Mouse (Mus musculus) ES-E14 (cell line): Measurements from ENCODE around the gene Gm9903. TPM values are rescaled to one million over a fixed set of nuclear protein-coding genes. Genes with fewer than 3 reads are reported as not detected.
A peak's percentile ranks its signal among the peaks of the same experiment; 100 is the strongest.

Experiments used
- DNase-seq: peaks from one replicate; pipeline ENCODE4 v3.0.0-alpha.2; 2013; ENCODE audit warnings: low read depth, low spot score
- H3K27ac ChIP-seq: 2 replicates; pipeline ENCODE4 v1.5.1; 2012; ENCODE audit warnings: low read depth, mild to moderate bottlenecking, low read length, moderate library complexity, mixed read lengths; ENCODE audit not compliant: poor library complexity, insufficient read depth, severe bottlenecking
- H3K36me3 ChIP-seq: 2 replicates; pipeline ENCODE4 v1.6.1; 2012; ENCODE audit warnings: mild to moderate bottlenecking, low read length, moderate library complexity, mixed read lengths; ENCODE audit not compliant: control insufficient read depth, poor library complexity, insufficient read depth, severe bottlenecking
- H3K4me1 ChIP-seq, 2 experiments: fragments of 150-350 bp in 1 of 2; sonication (generic) in 1 of 2; 2 replicates each; pipeline ENCODE4 v1.6.1; 2012; ENCODE audit warnings: low read length in 2 of 2, mild to moderate bottlenecking in 1 of 2, mixed read lengths in 1 of 2; ENCODE audit not compliant: control insufficient read depth in 2 of 2, insufficient read depth in 2 of 2, poor library complexity in 1 of 2
- H3K4me3 ChIP-seq, 2 experiments: fragments of 150-350 bp in 1 of 2; sonication (generic) in 1 of 2; 2 replicates each; pipeline ENCODE4 v1.5.1; 2012; ENCODE audit warnings: low read length in 2 of 2, low read depth in 1 of 2, mild to moderate bottlenecking in 1 of 2, mixed read lengths in 1 of 2; ENCODE audit not compliant: insufficient read depth in 1 of 2, poor library complexity in 1 of 2, severe bottlenecking in 1 of 2
- H3K9ac ChIP-seq: 2 replicates; pipeline ENCODE4 v1.6.1; 2012; ENCODE audit warnings: low read depth, mild to moderate bottlenecking, low read length, mixed read lengths; ENCODE audit not compliant: poor library complexity, insufficient read depth, severe bottlenecking
- H3K9me3 ChIP-seq: fragments of 150-350 bp; sonication (generic); 2 replicates; pipeline ENCODE4 v1.6.1; 2012; ENCODE audit warnings: low read depth, mild to moderate bottlenecking, low read length; ENCODE audit not compliant: control insufficient read depth, insufficient read depth
- CHD2 ChIP-seq: IDR thresholded peaks from 2 replicates; pipeline ENCODE4 v1.6.1; 2014; ENCODE audit warnings: mild to moderate bottlenecking, low read depth, low read length, inconsistent platforms
- HCFC1 ChIP-seq: IDR thresholded peaks from 2 replicates; pipeline ENCODE4 v1.6.1; 2012; ENCODE audit warnings: low read length, inconsistent platforms, borderline replicate concordance; ENCODE audit not compliant: insufficient read depth
- MAFK ChIP-seq: IDR thresholded peaks from 2 replicates; pipeline ENCODE4 v1.6.1; 2014; ENCODE audit warnings: mild to moderate bottlenecking, low read depth, low read length, inconsistent platforms; ENCODE audit not compliant: insufficient read depth
- ZC3H11A ChIP-seq: IDR thresholded peaks from 2 replicates; pipeline ENCODE4 v1.6.1; 2012; ENCODE audit warnings: low read depth, mild to moderate bottlenecking, inconsistent platforms, low read length, borderline replicate concordance
- ZNF384 ChIP-seq: IDR thresholded peaks from 2 replicates; pipeline ENCODE4 v1.6.1; 2012; ENCODE audit warnings: low read depth, low read length, inconsistent platforms
- in situ Hi-C, 2 experiments: fragments of 600-800 bp; cut with MboI; formaldehyde crosslinking; loops; one replicate each; pipeline ENCODE4 v1.15.1; 2025; ENCODE audit warnings: low sequenced_read_pairs in 2 of 2, inconsistent platforms in 1 of 2; ENCODE audit not compliant: unreplicated experiment in 2 of 2
- total RNA-seq: library from RNA; depleted of rRNA; stranded (reverse); fragments of 300-350 nt; gene quantifications from 2 replicates; pipeline ENCODE4 v1.2.3, GENCODE M21; 2012

Gm9903 gene
- total RNA-seq, 1 experiment, result 0.13 TPM

- TF ChIP-seq MAFK, result no peak
- no peak for TF ChIP-seq HCFC1
- no peak for TF ChIP-seq ZC3H11A
- TF ChIP-seq ZNF384, result no peak
- no peak for TF ChIP-seq CHD2
- Histone ChIP-seq H3K4me3 (no peak overlapping the region), H3K36me3 (peaks cover 7% of the 10 kb centered on the region), H3K4me1 (peaks cover 0 to 2% of the 10 kb centered on the region in 2 experiments; a peak in 1 of 4 replicates), H3K9ac (no peak overlapping the region), H3K9me3 (no peaks in the 10 kb centered on the region), H3K27ac (no peak overlapping the region)
- DNase-seq, result no peak
- in situ Hi-C loops, result no loop called here
These were observed 25.6 kb downstream of the Gm9903 start for GRCm38 (mm10) chr5:33655251-33655840.

DNA sequence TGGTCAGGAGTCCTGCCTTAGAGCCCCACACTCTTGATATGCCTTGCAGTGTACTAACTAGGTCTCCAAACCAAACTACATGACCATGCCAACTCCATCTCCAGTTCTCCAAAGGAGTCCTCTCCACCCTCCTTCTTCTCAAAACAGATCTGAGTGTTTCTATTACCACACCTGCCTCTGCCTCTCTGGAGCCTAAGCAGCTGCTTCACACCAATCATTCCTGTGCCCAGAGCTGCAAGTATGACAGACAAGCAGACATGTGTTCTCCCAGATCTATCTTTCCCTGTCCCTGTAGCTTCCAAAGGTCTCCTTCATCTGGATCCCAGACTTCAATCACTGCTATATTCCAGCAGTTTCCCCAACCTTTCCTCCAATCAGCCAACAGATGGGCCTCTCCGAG is 27.0 kb downstream of the Gm9903 start:
- Histone ChIP-seq H3K9me3 (no peaks in the 10 kb centered on the region), H3K36me3 (peaks cover 11% of the 10 kb centered on the region), H3K4me3 (peak overlapping the region; percentile 77 to 79), H3K4me1 (peaks cover 0 to 2% of the 10 kb centered on the region in 2 experiments; a peak in 1 of 4 replicates), H3K9ac (peak overlapping the region; percentile 73), H3K27ac (no peak overlapping the region)
- DNase-seq, result no peak
- TF ChIP-seq CHD2 (no peak), MAFK (no peak), HCFC1 (no peak), ZC3H11A (no peak), ZNF384 (no peak)
- in situ Hi-C loops, result no loop called here

DNA sequence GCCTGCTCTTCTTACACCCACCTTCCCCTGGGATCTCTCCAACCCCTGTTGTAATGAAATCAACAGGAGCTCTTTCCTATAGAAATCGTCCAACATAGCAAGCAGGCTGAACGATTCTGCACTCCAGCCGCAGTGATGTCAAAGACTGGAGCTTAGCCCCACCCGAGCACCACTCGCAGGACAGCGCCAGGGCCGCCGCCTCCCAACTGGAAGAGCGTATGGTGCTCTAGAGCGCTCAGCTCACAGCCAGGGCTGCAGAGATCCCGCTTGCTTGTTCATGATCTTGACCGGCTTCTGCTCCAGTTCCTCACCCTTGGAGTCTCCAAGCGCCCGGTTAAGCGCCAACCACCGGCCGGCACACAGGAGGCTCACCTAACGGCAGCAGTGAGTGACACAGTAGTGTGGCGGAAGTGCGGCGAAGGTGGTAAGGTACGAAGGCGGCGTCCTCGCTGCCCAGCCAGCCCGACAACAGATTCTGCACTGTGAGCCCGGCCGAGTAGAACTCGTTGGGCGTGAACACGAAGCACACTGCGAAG is 27.6 kb downstream of the Gm9903 start:
- peaks cover 0 to 2% of the 10 kb centered on the region in 2 experiments; a peak in 1 of 4 replicates for H3K4me1 ChIP-seq
- no peak overlapping the region for H3K27ac ChIP-seq
- in situ Hi-C loops, result no loop called here
- TF ChIP-seq ZNF384 (no peak), HCFC1 (no peak), CHD2 (no peak), ZC3H11A (no peak), MAFK (no peak)
- H3K9ac ChIP-seq, result peak overlapping the region; percentile 73
- DNase-seq, result no peak
- peak overlapping the region; percentile 77 to 79 for H3K4me3 ChIP-seq
- peaks cover 12% of the 10 kb centered on the region for H3K36me3 ChIP-seq
- H3K9me3 ChIP-seq, result no peaks in the 10 kb centered on the region

DNA sequence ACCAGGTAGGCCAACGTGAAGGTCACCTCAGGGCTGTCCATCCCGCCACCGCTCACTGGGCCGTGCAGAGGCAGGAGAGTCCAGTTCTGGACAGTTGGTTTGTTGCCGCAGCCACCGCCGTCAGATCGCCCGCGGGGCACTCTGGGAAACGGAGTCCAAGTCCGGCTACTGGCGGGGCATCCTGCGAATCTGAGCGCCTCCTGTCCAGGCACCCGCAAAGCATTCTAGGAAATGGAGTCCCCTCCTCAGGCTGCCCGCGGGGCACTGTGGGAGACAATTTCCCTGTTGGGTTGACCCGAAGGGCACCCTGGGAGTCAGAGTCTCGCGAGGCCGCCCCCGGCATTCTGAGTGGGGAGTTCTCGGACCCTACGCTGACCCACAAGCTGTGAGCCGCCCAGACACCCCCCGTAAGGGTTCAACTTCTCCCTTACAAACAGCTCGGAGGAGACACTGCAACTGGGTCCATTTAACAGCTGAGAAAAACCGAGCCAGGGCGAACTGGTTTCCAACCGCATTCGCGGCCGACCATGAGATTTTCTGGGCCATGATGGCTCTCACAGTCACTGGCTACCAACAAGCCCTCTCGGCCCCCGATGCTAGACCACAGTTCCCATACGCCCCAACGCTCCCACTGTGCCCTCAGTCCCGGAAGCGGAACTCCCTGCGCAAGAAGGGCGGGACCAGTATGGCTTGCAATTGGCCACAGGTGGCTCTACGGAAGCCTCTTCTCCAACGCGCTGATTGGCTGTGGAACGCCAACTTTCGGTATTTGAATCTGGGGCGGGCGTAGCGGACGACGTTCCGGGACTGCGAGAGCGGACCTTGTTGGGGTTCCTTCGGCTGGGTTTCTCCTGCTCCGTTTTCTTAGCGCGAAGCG is 28.3 kb downstream of the Gm9903 start, which contains the start of the genes Tacc3 and Tmem129:
Gene Tacc3, plus strand, starts transcription at position 342 of the 877 bp plus-strand sequence.
Gene Tmem129, minus strand, starts transcription at position 630 of the 877 bp plus-strand sequence.
- DNase-seq, result peak; percentile 97
- TF ChIP-seq HCFC1 (peak; percentile 92), CHD2 (peak; percentile 97), ZNF384 (no peak)
- H3K4me1 ChIP-seq, result peaks cover 0 to 2% of the 10 kb centered on the region in 2 experiments; a peak in 1 of 4 replicates
- in situ Hi-C loops, result no loop called here
- peak within 1 kb of the TSS; percentile 91 for H3K27ac ChIP-seq
- H3K9me3 ChIP-seq, result no peaks in the 10 kb centered on the region
- H3K9ac ChIP-seq, result peak within 1 kb of the TSS; percentile 98
- peaks cover 12% of the 10 kb centered on the region for H3K36me3 ChIP-seq
- H3K4me3 ChIP-seq, result peak within 1 kb of the TSS; percentile 77 to 79
